Mouse (Mus musculus): ENCODE results near the gene Crtc2. TPM values are rescaled to one million over a fixed set of nuclear protein-coding genes. Genes with fewer than 3 reads are reported as not detected.
"Not testable (repeated sequence)": the region's sequence is repeated elsewhere in the genome, so short reads cannot be mapped to it uniquely, and the experiment has no call there.

Gene Crtc2
- polyA plus RNA-seq, 1 experiment: 77.4 TPM

DNA sequence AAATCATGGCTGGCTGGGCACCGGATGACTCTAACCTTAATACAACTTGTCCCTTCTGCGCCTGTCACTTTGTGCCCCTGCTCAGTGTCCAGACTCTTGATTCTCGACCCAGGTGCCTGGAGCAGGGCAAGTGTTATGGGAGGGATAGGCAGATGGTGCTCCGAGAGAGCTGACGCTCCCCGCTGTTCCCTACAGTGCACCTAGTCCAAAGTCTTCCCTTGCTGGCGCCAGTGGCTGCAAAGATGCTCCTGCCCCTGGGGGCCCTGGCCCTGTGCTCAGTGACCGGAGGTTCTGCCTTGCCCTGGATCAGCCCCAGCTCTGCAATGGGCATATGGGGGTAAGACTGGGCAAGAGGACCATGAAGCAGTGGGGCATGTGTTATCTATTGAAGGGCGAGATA, 23.8 kb downstream of the Crtc2 start:
- no peak for DNase-seq
- Histone ChIP-seq H3K4me1 (ENCODE audit: control insufficient read depth, insufficient read depth, low read length) (0 out of 2 replicates have a peak, but pooled peaks cover 2% of the 10 kb centered on the region), H3K4me3 (replicated peaks; ENCODE audit: extremely low read depth, low read depth, low read length) (no peak overlapping the region)
- no peak for TF ChIP-seq POLR2A (IDR thresholded peaks at IDR 0.05; ENCODE audit: borderline replicate concordance, extremely low read depth, low read depth, low read length)
- no peak for TF ChIP-seq CTCF (IDR thresholded peaks at IDR 0.05; ENCODE audit: insufficient read depth, low read length)
- 94% methylated on average over 9 of the region's 9 CpGs for WGBS

DNA sequence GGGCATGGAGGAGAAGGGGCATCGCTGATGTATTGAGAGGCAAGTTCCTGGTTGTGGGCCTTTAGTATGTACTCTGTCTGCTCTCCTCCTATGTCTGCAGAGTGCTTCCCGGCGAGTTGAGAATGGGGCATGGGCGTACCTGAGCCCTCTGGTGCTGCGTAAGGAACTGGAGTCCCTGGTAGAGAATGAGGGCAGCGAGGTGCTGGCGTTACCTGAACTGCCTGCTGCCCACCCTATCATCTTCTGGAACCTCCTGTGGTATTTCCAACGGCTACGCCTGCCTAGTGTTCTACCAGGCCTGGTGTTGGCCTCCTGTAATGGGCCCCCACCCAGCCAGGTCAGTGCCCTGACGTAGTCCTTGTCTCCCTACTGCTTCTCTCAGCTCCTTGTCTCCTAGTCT, 24.2 kb downstream of the Crtc2 start:
- no peak for DNase-seq
- H3K4me3 ChIP-seq (replicated peaks; ENCODE audit: extremely low read depth, low read depth, low read length): no peak overlapping the region
- TF ChIP-seq POLR2A (IDR thresholded peaks at IDR 0.05; ENCODE audit: borderline replicate concordance, extremely low read depth, low read depth, low read length) (no peak), CTCF (IDR thresholded peaks at IDR 0.05; ENCODE audit: insufficient read depth, low read length) (no peak)
- 95% methylated on average over 10 of the region's 10 CpGs for WGBS
- H3K4me1 ChIP-seq (ENCODE audit: control insufficient read depth, insufficient read depth, low read length): 0 out of 2 replicates have a peak, but pooled peaks cover 2% of the 10 kb centered on the region

DNA sequence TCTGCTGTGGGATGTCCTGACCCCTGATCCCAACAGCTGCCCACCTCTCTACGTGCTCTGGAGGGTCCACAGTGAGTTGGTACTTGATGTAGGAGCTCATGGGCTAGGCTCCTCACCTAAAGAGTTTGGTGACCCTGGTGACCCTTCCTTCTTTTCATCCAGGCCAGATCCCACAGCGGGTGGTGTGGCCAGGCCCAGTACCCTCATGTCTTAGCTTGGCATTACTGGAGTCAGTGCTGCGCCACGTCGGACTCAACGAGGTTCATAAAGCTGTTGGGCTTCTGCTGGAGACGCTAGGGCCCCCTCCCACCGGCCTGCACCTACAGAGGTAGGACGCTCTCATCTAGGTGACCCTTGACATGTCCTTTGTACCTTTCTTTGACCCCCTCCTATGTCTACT, 25.3 kb downstream of the Crtc2 start:
- DNase-seq: no peak
- no peak overlapping the region for H3K4me3 ChIP-seq (replicated peaks; ENCODE audit: extremely low read depth, low read depth, low read length)
- 92% methylated on average over 9 of the region's 9 CpGs for WGBS
- H3K4me1 ChIP-seq (ENCODE audit: control insufficient read depth, insufficient read depth, low read length): 0 out of 2 replicates have a peak, but pooled peaks cover 2% of the 10 kb centered on the region
- TF ChIP-seq CTCF (IDR thresholded peaks at IDR 0.05; ENCODE audit: insufficient read depth, low read length) (no peak), POLR2A (IDR thresholded peaks at IDR 0.05; ENCODE audit: borderline replicate concordance, extremely low read depth, low read depth, low read length) (no peak)

DNA sequence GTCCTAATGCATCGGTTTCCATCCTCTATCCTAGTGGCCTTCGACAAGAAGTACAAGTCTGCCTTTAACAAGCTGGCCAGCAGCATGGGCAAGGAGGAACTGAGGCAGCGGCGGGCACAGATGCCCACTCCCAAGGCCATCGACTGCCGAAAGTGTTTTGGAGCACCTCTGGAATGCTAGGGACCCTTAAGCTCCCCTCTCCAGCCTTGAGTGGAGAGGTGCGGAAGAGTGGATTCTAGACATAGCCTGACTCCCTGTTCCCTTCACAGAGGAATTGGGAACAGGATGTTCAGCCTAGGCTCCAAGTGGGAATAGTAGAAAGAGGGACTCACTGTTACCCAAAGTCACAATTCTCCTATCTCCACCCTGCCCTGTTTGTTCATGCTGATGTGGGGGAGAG, 25.8 kb downstream of the Crtc2 start:
- no peak for DNase-seq
- WGBS: 72% methylated on average over 7 of the region's 7 CpGs
- Histone ChIP-seq H3K4me1 (ENCODE audit: control insufficient read depth, insufficient read depth, low read length) (0 out of 2 replicates have a peak, but pooled peaks cover 2% of the 10 kb centered on the region), H3K4me3 (replicated peaks; ENCODE audit: extremely low read depth, low read depth, low read length) (no peak overlapping the region)
- no peak for TF ChIP-seq CTCF (IDR thresholded peaks at IDR 0.05; ENCODE audit: insufficient read depth, low read length)
- no peak for TF ChIP-seq POLR2A (IDR thresholded peaks at IDR 0.05; ENCODE audit: borderline replicate concordance, extremely low read depth, low read depth, low read length)

DNA sequence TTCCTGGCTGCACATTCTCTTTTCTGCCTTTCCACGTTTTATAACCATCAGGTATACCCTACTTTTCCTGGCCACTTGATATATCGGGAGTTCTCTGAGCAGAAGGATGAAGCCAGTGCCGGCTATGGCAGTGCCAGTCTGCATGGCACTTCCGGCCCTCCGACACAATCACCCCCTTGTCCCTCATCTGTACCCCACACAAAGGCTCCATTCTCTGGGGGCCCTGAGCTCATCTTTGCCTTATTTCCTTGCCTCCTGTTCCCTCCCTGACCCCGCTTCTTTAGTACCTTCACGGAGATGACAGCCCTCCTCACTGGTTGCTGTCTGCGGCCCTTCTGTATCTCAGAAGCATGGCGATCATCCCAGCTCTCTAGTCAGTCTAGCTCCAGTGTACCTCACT, 26.7 kb downstream of the Crtc2 start:
- no peak for TF ChIP-seq CTCF (IDR thresholded peaks at IDR 0.05; ENCODE audit: insufficient read depth, low read length)
- no peak for TF ChIP-seq POLR2A (IDR thresholded peaks at IDR 0.05; ENCODE audit: borderline replicate concordance, extremely low read depth, low read depth, low read length)

DNA sequence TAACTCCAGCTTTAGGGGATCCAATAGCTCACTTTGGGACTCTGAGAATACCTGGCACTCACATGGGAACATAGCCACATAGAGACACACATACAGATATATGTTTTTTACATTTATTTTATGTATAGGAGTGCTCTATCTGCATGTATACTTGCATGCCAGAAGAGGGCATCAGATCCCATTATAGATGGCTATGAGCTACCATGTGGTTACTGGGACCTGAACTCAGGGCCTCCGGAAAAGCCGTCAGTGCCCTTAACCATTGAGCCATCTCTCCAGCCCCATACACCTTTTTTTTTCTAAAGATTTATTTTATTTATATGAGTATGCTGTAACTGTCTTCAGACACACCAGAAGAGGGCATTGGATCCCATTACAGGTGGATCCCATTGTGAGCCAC, 30.2 kb downstream of the Crtc2 start:
- 0 out of 2 replicates have a peak, but pooled peaks cover 2% of the 10 kb centered on the region for H3K4me1 ChIP-seq (ENCODE audit: control insufficient read depth, insufficient read depth, low read length)
- TF ChIP-seq CTCF (IDR thresholded peaks at IDR 0.05; ENCODE audit: insufficient read depth, low read length): no peak
- no peak for TF ChIP-seq POLR2A (IDR thresholded peaks at IDR 0.05; ENCODE audit: borderline replicate concordance, extremely low read depth, low read depth, low read length)
- no peak for DNase-seq
- 97% methylated on average over 2 of the region's 2 CpGs for WGBS
- no peak overlapping the region for H3K4me3 ChIP-seq (replicated peaks; ENCODE audit: extremely low read depth, low read depth, low read length)

More for the DNA sequence above, 26.7 kb downstream of the Crtc2 start:
- no peak for DNase-seq
- 91% methylated on average over 9 of the region's 9 CpGs for WGBS
- H3K4me3 ChIP-seq (replicated peaks; ENCODE audit: extremely low read depth, low read depth, low read length): no peak overlapping the region
- 0 out of 2 replicates have a peak, but pooled peaks cover 2% of the 10 kb centered on the region for H3K4me1 ChIP-seq (ENCODE audit: control insufficient read depth, insufficient read depth, low read length)

DNA sequence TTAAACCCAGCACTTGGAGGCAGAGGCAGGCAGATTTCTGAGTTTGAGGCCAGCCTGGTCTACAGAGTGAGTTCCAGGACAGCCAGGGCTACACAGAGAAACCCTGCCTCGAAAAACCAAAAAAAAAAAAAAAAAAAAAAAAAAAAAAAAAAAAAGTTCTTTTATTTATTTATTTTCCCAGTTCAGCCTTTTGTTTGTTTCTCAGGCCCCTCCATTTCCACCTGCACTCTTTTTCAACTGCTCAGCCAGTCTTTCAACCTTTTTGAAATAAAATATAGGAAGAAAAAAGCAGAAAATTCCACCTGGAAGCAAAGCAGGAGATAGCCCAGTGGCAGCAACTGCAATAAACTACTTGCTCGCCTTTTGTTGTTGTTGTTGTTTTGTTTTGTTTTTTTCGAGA, 35.4 kb downstream of the Crtc2 start:
- 49% methylated on average over 2 of the region's 3 CpGs for WGBS
- not testable (repeated sequence) for H3K4me1 ChIP-seq (ENCODE audit: control insufficient read depth, insufficient read depth, low read length); DNase-seq; H3K4me3 ChIP-seq (replicated peaks; ENCODE audit: extremely low read depth, low read depth, low read length)

DNA sequence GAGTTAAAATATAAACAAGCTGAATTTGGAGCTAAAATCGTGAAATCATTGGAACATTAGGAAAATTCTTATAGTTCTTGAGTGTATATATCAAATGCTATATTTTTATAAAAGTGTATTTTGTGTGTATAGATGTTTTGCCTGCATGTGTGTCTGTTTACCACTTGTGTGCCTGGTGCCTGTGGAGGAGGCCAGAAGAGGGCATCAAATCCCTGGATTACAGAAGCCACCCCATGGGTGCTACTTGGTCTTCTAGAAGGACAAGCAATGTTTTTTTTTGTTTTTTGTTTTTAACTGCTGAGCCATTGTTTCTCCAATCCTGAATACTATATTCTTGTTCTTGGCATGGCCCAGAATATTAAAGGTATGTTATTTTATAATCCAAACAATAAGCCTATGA, 36.6 kb downstream of the Crtc2 start:
- TF ChIP-seq POLR2A (IDR thresholded peaks at IDR 0.05; ENCODE audit: borderline replicate concordance, extremely low read depth, low read depth, low read length) (no peak), CTCF (IDR thresholded peaks at IDR 0.05; ENCODE audit: insufficient read depth, low read length) (no peak)
- DNase-seq: no peak
- WGBS: 89% methylated on average over 1 of the region's 1 CpGs
- Histone ChIP-seq H3K4me3 (replicated peaks; ENCODE audit: extremely low read depth, low read depth, low read length) (no peak overlapping the region), H3K4me1 (ENCODE audit: control insufficient read depth, insufficient read depth, low read length) (peaks cover 9% of the 10 kb centered on the region)

DNA sequence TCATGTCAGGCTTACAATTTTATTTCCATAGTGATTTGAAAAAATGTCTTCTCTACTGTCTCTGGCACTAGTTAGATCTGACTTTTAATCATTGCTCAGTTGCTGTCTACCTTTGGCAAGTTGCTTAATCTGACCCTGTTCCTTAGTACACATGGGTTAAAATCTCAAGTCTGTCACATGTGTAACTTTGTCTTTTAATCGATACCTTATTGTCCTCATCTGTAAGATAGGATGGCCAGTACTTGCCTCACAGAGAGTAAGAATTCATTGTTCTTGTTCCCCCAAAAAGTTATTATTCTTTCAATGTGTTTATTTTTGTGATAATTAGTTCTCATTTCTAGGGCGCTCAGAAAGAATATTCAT, 38.0 kb downstream of the Crtc2 start:
- no peak for DNase-seq
- H3K4me1 ChIP-seq (ENCODE audit: control insufficient read depth, insufficient read depth, low read length): peaks cover 15% of the 10 kb centered on the region
- peak overlapping the region; percentile 98 for H3K4me3 ChIP-seq (replicated peaks; ENCODE audit: extremely low read depth, low read depth, low read length)
- TF ChIP-seq POLR2A (IDR thresholded peaks at IDR 0.05; ENCODE audit: borderline replicate concordance, extremely low read depth, low read depth, low read length) (no peak), CTCF (IDR thresholded peaks at IDR 0.05; ENCODE audit: insufficient read depth, low read length) (no peak)
- 16% methylated on average over 2 of the region's 2 CpGs for WGBS

DNA sequence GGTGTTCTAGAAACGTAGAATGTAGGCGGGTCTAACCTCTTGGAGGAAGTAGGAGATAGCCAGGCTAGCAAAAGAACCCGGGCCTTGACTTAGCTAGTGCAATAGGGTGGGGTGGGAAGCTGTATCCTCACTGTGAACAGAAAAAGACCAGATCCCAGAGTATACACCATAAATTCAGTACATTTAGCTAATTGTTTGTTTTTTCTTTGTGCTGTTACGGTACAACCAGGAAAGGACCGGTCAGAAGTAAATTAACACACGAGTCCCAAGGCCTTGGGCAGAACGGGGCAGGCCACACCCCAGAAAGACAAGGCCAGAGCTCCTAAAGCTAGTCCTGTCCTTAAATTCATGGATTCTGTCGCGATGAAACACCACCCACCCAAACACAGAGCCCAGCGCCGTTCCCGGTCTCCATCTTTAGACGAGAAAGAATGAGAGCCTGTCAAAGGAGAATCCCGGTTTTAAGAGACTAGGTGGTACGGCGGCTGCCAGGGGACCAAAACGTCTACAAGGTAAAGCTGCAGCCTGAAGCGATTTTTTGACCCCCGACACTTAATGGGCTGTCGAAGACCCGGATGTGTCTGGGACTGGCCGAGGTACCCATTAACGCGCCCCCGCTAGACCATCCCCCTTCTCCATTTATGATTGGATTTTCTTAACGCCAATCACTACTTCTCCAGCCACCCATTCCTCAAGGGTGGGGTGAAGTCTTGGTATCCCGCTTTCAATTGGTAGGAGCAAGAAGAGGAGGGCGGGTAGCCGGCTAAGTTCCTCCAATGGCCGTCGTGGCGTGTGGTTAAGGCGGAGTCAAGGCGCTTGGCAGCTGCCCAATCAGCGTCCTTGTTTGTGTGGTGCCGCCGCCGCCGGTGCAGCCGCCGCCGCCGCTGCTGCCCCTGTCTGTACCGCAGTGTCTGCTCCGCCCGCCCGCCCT, 38.6 kb downstream of the Crtc2 start, which contains the start of gene Gatad2b:
Gene Gatad2b (plus strand): TSS at position 834 of the 931 bp plus-strand sequence.
- under 1% methylated on average over 47 of the region's 47 CpGs for WGBS
- Histone ChIP-seq H3K4me1 (ENCODE audit: control insufficient read depth, insufficient read depth, low read length) (peaks cover 19% of the 10 kb centered on the region), H3K4me3 (replicated peaks; ENCODE audit: extremely low read depth, low read depth, low read length) (peak within 1 kb of the TSS; percentile 98)
- peak; percentile 96 for DNase-seq
- TF ChIP-seq CTCF (IDR thresholded peaks at IDR 0.05; ENCODE audit: insufficient read depth, low read length) (no peak), POLR2A (IDR thresholded peaks at IDR 0.05; ENCODE audit: borderline replicate concordance, extremely low read depth, low read depth, low read length) (peak; percentile 67; the same call in 1 of the 2 replicates)
